Mouse (Mus musculus) liver, embryonic 16.5 days (tissue): Measurements from ENCODE around the gene Ccr8. TPM values are rescaled to one million over a fixed set of nuclear protein-coding genes. Genes with fewer than 3 reads are reported as not detected.

Experiments used
- ATAC-seq: fragments of 200-750 bp; cut with Nextera tagmentation; 2 replicates; pipeline ENCODE4 v1.8.0; 2017; ENCODE audit warnings: low read depth, mild to moderate bottlenecking, moderate number of reproducible peaks, moderate library complexity
- H3K27ac ChIP-seq: fragments of 300-500 bp; sonication (generic); 2 replicates; pipeline ENCODE4 v1.5.1; 2014; ENCODE audit warnings: mild to moderate bottlenecking, low read length
- H3K27me3 ChIP-seq: fragments of 300-500 bp; sonication (generic); 2 replicates; pipeline ENCODE4 v1.6.1; 2014; ENCODE audit warnings: low read depth, low read length, mixed read lengths; ENCODE audit not compliant: control insufficient read depth, insufficient read depth
- H3K36me3 ChIP-seq: fragments of 300-500 bp; sonication (generic); 2 replicates; pipeline ENCODE4 v1.6.1; 2014; ENCODE audit warnings: mild to moderate bottlenecking; ENCODE audit not compliant: control insufficient read depth, insufficient read depth
- H3K4me1 ChIP-seq: fragments of 300-500 bp; sonication (generic); 2 replicates; pipeline ENCODE4 v1.6.1; 2014; ENCODE audit warnings: low read depth, low read length, mixed read lengths; ENCODE audit not compliant: control insufficient read depth
- H3K4me2 ChIP-seq: fragments of 300-500 bp; sonication (generic); 2 replicates; pipeline ENCODE4 v1.6.1; 2014; ENCODE audit warnings: low read depth, low read length, mixed read lengths
- H3K4me3 ChIP-seq: fragments of 300-500 bp; sonication (generic); 2 replicates; pipeline ENCODE4 v1.5.1; 2014; ENCODE audit warnings: low read depth, mild to moderate bottlenecking, low read length
- H3K9ac ChIP-seq: fragments of 300-500 bp; sonication (generic); 2 replicates; pipeline ENCODE4 v1.6.1; 2014; ENCODE audit warnings: low read depth, low read length
- H3K9me3 ChIP-seq: fragments of 300-500 bp; sonication (generic); replicated peaks from 2 replicates; pipeline ENCODE4 v1.6.1; 2016; ENCODE audit warnings: low read length; ENCODE audit not compliant: control insufficient read depth
- WGBS: fragments of 180-500 bp; shearing (Covaris S2); extraction: QIAGEN DNeasy Blood & Tissue Kit; methylation state at CpG from one replicate; pipeline ENCODE4 v1.1.7; 2014; ENCODE audit not compliant: insufficient replicate concordance; 5-methylcytosine and 5-hydroxymethylcytosine counted together
- polyA plus RNA-seq: library from polyadenylated mRNA; unstranded; fragments of >200 nt; fragmentation: Nextera tagmentation; extraction: Ambion mirVana; gene quantifications from 2 replicates; pipeline ENCODE4 v1.2.1, GENCODE M21; 2015

Gene Ccr8
- polyA plus RNA-seq = 0.07 TPM in 1 of 2 replicates, not detected in the other

- WGBS = 65% methylated on average over 5 of the region's 5 CpGs
- Histone ChIP-seq H3K4me3 (no peak within 1 kb of the TSS), H3K27ac (no peak within 1 kb of the TSS), H3K36me3 (no peaks in the 10 kb centered on the region), H3K9ac (no peak within 1 kb of the TSS), H3K9me3 (no peaks in the 10 kb centered on the region), H3K4me1 (no peaks in the 10 kb centered on the region), H3K4me2 (no peak within 1 kb of the TSS), H3K27me3 (no peaks in the 10 kb centered on the region)
- ATAC-seq = no peak
Observed at GRCm38 (mm10) chr9:120091696-120092238, at the start of gene Ccr8. Gene Ccr8, plus strand, starts transcription at chr9:120092114.

GRCm38 (mm10) chr9:120043115-120043514, 48.8 kb upstream of the Ccr8 start:
- Histone ChIP-seq H3K9me3 (no peaks in the 10 kb centered on the region), H3K27me3 (no peaks in the 10 kb centered on the region), H3K4me2 (no peak overlapping the region), H3K4me1 (peaks cover under 1% of the 10 kb centered on the region; the same call in 1 of the 2 replicates), H3K36me3 (no peaks in the 10 kb centered on the region), H3K9ac (no peak overlapping the region), H3K27ac (no peak overlapping the region), H3K4me3 (no peak overlapping the region)
- peak; percentile 16; the same call in 1 of the 2 replicates for ATAC-seq
- WGBS = 38% methylated on average over 7 of the region's 7 CpGs

DNA sequence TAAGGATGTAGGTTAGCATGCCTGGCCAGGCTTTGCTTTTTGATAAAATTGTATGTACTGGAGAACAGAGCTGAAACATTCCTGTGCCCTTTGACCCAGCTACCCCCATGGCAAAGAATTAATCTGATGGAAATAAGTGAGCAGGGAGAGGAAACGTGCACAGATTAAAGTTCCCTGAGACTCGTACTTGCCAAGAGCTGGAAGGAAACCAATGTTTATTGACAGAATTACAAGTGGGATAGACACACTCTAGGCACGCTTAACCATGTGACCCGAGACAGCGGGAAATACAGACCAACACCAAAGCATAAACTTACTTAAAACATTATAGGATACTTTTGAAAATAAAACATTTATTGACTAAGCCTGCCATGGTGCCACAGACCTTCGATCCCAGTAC, 43.4 kb upstream of the Ccr8 start:
- Histone ChIP-seq H3K27ac (no peak overlapping the region), H3K27me3 (no peaks in the 10 kb centered on the region), H3K9me3 (no peaks in the 10 kb centered on the region), H3K4me1 (no peaks in the 10 kb centered on the region), H3K4me2 (no peak overlapping the region), H3K4me3 (no peak overlapping the region), H3K36me3 (no peaks in the 10 kb centered on the region), H3K9ac (no peak overlapping the region)
- ATAC-seq = no peak
- WGBS = 63% methylated on average over 6 of the region's 6 CpGs

- Histone ChIP-seq H3K27ac (no peak overlapping the region), H3K27me3 (no peaks in the 10 kb centered on the region), H3K36me3 (no peaks in the 10 kb centered on the region), H3K9me3 (no peaks in the 10 kb centered on the region), H3K4me3 (no peak overlapping the region), H3K4me1 (no peaks in the 10 kb centered on the region), H3K9ac (no peak overlapping the region), H3K4me2 (no peak overlapping the region)
- 22% methylated on average over 3 of the region's 3 CpGs for WGBS
- no peak for ATAC-seq
Observed at GRCm38 (mm10) chr9:120049407-120049806, 42.5 kb upstream of the Ccr8 start.

DNA sequence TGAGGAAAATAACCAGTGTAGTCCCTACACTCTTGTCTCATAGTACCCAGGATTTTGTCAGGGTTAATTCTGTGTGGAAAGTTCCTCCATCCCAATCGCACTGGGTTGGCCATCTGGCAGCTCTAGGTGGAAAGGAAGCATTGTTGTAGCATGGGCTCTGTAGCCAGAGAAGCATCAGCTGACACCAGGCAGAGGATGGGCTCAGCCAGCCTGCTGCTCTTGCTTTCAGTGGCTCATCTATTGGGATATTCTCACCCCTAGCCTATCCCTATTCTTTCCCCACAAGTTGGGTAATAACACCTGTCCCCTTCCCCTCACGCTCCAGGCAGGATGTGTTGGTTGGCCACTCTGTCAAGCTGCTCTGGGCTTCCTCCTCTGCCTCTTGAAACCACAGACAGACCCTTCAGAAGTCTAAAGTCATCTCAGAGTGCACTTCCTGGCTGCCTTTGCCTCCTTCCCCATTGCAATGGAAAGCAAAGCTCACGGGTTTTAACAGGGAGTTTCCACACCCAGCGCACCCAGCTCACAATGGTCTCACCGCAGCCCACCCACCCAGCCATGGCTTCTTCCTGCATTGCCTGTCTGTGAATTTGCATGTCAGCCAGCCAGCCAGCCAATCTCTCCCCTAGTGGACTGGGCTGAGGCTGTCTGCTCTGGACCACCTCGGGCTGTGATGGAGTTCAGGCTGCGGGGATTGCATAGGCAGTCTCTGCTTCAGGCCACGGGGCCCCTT, 37.2 kb upstream of the Ccr8 start:
- Histone ChIP-seq H3K27ac (peak overlapping the region; percentile 64), H3K4me3 (no peak overlapping the region), H3K9ac (no peak overlapping the region), H3K9me3 (no peaks in the 10 kb centered on the region), H3K4me2 (no peak overlapping the region), H3K36me3 (no peaks in the 10 kb centered on the region), H3K4me1 (peaks cover 4% of the 10 kb centered on the region; the same call in 1 of the 2 replicates), H3K27me3 (no peaks in the 10 kb centered on the region)
- peak; percentile 60 for ATAC-seq
- WGBS = 22% methylated on average over 8 of the region's 8 CpGs

- Histone ChIP-seq H3K9me3 (no peaks in the 10 kb centered on the region), H3K27me3 (no peaks in the 10 kb centered on the region), H3K36me3 (no peaks in the 10 kb centered on the region), H3K4me2 (no peak overlapping the region), H3K9ac (no peak overlapping the region), H3K4me1 (peaks cover 4% of the 10 kb centered on the region; the same call in 1 of the 2 replicates), H3K27ac (no peak overlapping the region), H3K4me3 (no peak overlapping the region)
- 58% methylated on average over 9 of the region's 9 CpGs for WGBS
- no peak for ATAC-seq
Observed at GRCm38 (mm10) chr9:120056201-120056600, 35.7 kb upstream of the Ccr8 start.

- Histone ChIP-seq H3K36me3 (no peaks in the 10 kb centered on the region), H3K27me3 (no peaks in the 10 kb centered on the region), H3K27ac (no peak overlapping the region), H3K9ac (no peak overlapping the region), H3K9me3 (no peaks in the 10 kb centered on the region), H3K4me2 (no peak overlapping the region), H3K4me1 (peaks cover 4% of the 10 kb centered on the region; the same call in 1 of the 2 replicates), H3K4me3 (no peak overlapping the region)
- no peak for ATAC-seq
- 29% methylated on average over 3 of the region's 3 CpGs for WGBS
Observed at GRCm38 (mm10) chr9:120058730-120059129, 33.2 kb upstream of the Ccr8 start.

GRCm38 (mm10) chr9:120064317-120064716, 27.6 kb upstream of the Ccr8 start:
- Histone ChIP-seq H3K9ac (no peak overlapping the region), H3K27ac (no peak overlapping the region), H3K36me3 (no peaks in the 10 kb centered on the region), H3K9me3 (no peaks in the 10 kb centered on the region), H3K4me2 (no peak overlapping the region), H3K4me1 (no peaks in the 10 kb centered on the region), H3K4me3 (no peak overlapping the region), H3K27me3 (no peaks in the 10 kb centered on the region)
- ATAC-seq = no peak
- 58% methylated on average over 4 of the region's 4 CpGs for WGBS

GRCm38 (mm10) chr9:120067609-120068008, 24.3 kb upstream of the Ccr8 start:
- no peaks in the 10 kb centered on the region for H3K27me3 ChIP-seq
- no peak overlapping the region for H3K4me3 ChIP-seq
- no peaks in the 10 kb centered on the region for H3K36me3 ChIP-seq
- no peak overlapping the region for H3K4me2 ChIP-seq
- H3K4me1 ChIP-seq = no peaks in the 10 kb centered on the region
- H3K27ac ChIP-seq = no peak overlapping the region
- WGBS = 61% methylated on average over 2 of the region's 2 CpGs
- no peak for ATAC-seq
- no peak overlapping the region for H3K9ac ChIP-seq
- H3K9me3 ChIP-seq = no peaks in the 10 kb centered on the region
